Mouse (Mus musculus): ENCODE data around the gene Epc2. TPM values are rescaled to one million over a fixed set of nuclear protein-coding genes. Genes with fewer than 3 reads are reported as not detected.
A peak's percentile ranks its signal among the peaks of the same experiment; 100 is the strongest.

The Epc2 gene
- total and polyA plus RNA-seq, 3 experiments, result 5.9 to 19.3 (median 17.6) TPM

GRCm38 (mm10) chr2:49516011-49516410 lies 64.7 kb downstream of the Epc2 start:
- peak; percentile 33 to 47 for DNase-seq
- Histone ChIP-seq H3K4me3 (no peak overlapping the region), H3K79me2 (replicated peaks; ENCODE audit: control insufficient read depth, insufficient read depth, low read length) (0 out of 2 replicates have a peak, but pooled peaks cover 2% of the 10 kb centered on the region), H3K27ac (no peak overlapping the region), H3K9ac (ENCODE audit: low read depth, low read length) (no peak overlapping the region), H3K4me1 (ENCODE audit: control insufficient read depth, insufficient read depth, low read length) (peaks cover 9% of the 10 kb centered on the region), H3K27me3 (ENCODE audit: control insufficient read depth, insufficient read depth, low read length) (no peaks in the 10 kb centered on the region), H3K36me3 (ENCODE audit: control insufficient read depth, insufficient read depth, low read length) (peaks cover 9% of the 10 kb centered on the region)
- intact Hi-C loops (cut with DNase I), result no loop called here
- 40% methylated on average over 2 of the region's 2 CpGs for WGBS
- TF ChIP-seq CTCF (IDR thresholded peaks at IDR 0.05) (no peak), EP300 (IDR thresholded peaks at IDR 0.05; ENCODE audit: insufficient read depth, low read depth, low read length) (no peak)

- Histone ChIP-seq H3K4me3 (no peak overlapping the region), H3K9ac (ENCODE audit: low read depth, low read length) (no peak overlapping the region), H3K27ac (no peak overlapping the region), H3K36me3 (ENCODE audit: control insufficient read depth, insufficient read depth, low read length) (peaks cover 3% of the 10 kb centered on the region), H3K79me2 (replicated peaks; ENCODE audit: control insufficient read depth, insufficient read depth, low read length) (0 out of 2 replicates have a peak, but pooled peaks cover 1% of the 10 kb centered on the region), H3K27me3 (ENCODE audit: control insufficient read depth, insufficient read depth, low read length) (no peaks in the 10 kb centered on the region), H3K4me1 (ENCODE audit: control insufficient read depth, insufficient read depth, low read length) (peaks cover 5% of the 10 kb centered on the region)
- 70% methylated on average over 2 of the region's 2 CpGs for WGBS
- no peak for DNase-seq
- TF ChIP-seq POLR2A (IDR thresholded peaks at IDR 0.05; ENCODE audit: insufficient read depth, low read depth, low read length) (no peak), EP300 (IDR thresholded peaks at IDR 0.05; ENCODE audit: insufficient read depth, low read depth, low read length) (no peak), CTCF (IDR thresholded peaks at IDR 0.05) (no peak)
- intact Hi-C loops (cut with DNase I), result no loop called here
These were observed 69.1 kb downstream of the Epc2 start for GRCm38 (mm10) chr2:49520409-49520808.

- Histone ChIP-seq H3K9ac (ENCODE audit: low read depth, low read length) (no peak overlapping the region), H3K79me2 (replicated peaks; ENCODE audit: control insufficient read depth, insufficient read depth, low read length) (0 out of 2 replicates have a peak, but pooled peaks cover 1% of the 10 kb centered on the region), H3K27me3 (ENCODE audit: control insufficient read depth, insufficient read depth, low read length) (no peaks in the 10 kb centered on the region), H3K36me3 (ENCODE audit: control insufficient read depth, insufficient read depth, low read length) (no peaks in the 10 kb centered on the region; the same call in none of the 2 replicates), H3K4me3 (no peak overlapping the region), H3K4me1 (ENCODE audit: control insufficient read depth, insufficient read depth, low read length) (peaks cover 2% of the 10 kb centered on the region; the same call in 1 of the 2 replicates), H3K27ac (no peak overlapping the region)
- TF ChIP-seq CTCF (IDR thresholded peaks at IDR 0.05) (no peak), EP300 (IDR thresholded peaks at IDR 0.05; ENCODE audit: insufficient read depth, low read depth, low read length) (no peak), POLR2A (IDR thresholded peaks at IDR 0.05; ENCODE audit: insufficient read depth, low read depth, low read length) (no peak)
- WGBS, result 84% methylated on average over 1 of the region's 1 CpGs
- no peak for DNase-seq
- intact Hi-C loops (cut with DNase I), result no loop called here
These were observed 69.7 kb downstream of the Epc2 start for GRCm38 (mm10) chr2:49520989-49521388.

- 89% methylated on average over 2 of the region's 2 CpGs for WGBS
- Histone ChIP-seq H3K79me2 (replicated peaks; ENCODE audit: control insufficient read depth, insufficient read depth, low read length) (0 out of 2 replicates have a peak, but pooled peaks cover 1% of the 10 kb centered on the region), H3K36me3 (ENCODE audit: control insufficient read depth, insufficient read depth, low read length) (no peaks in the 10 kb centered on the region; the same call in 1 of the 2 replicates), H3K4me1 (ENCODE audit: control insufficient read depth, insufficient read depth, low read length) (no peaks in the 10 kb centered on the region; the same call in 1 of the 2 replicates), H3K4me3 (no peak overlapping the region), H3K27ac (no peak overlapping the region), H3K27me3 (ENCODE audit: control insufficient read depth, insufficient read depth, low read length) (no peaks in the 10 kb centered on the region), H3K9ac (ENCODE audit: low read depth, low read length) (no peak overlapping the region)
- TF ChIP-seq POLR2A (IDR thresholded peaks at IDR 0.05; ENCODE audit: insufficient read depth, low read depth, low read length) (no peak), EP300 (IDR thresholded peaks at IDR 0.05; ENCODE audit: insufficient read depth, low read depth, low read length) (no peak), CTCF (IDR thresholded peaks at IDR 0.05) (no peak)
- intact Hi-C loops (cut with DNase I), result no loop called here
- DNase-seq, result no peak
These were observed 70.3 kb downstream of the Epc2 start for GRCm38 (mm10) chr2:49521564-49521963.

DNA sequence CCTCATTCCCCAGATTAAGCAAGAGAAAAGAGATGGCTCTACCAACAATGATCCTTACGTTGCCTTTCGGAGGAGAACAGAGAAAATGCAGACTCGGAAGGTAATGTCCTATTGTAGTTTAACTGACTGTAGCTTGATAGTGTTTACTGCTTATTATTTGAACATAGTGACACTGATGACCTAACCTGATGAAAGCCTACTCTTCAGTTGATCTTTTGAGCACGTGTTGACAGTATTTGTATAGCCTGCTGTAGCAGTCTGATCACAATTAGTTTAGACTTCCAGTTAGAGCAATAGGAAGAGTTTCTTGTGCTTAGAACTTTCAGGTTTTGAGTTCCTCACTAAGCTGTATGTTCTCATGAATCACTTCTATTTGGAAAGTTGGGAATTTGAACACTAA lies 71.3 kb downstream of the Epc2 start:
- 0 out of 2 replicates have a peak, but pooled peaks cover 1% of the 10 kb centered on the region for H3K79me2 ChIP-seq (replicated peaks; ENCODE audit: control insufficient read depth, insufficient read depth, low read length)
- intact Hi-C loops (cut with DNase I), result no loop called here
- no peak overlapping the region for H3K9ac ChIP-seq (ENCODE audit: low read depth, low read length)
- TF ChIP-seq POLR2A (IDR thresholded peaks at IDR 0.05; ENCODE audit: insufficient read depth, low read depth, low read length) (no peak), EP300 (IDR thresholded peaks at IDR 0.05; ENCODE audit: insufficient read depth, low read depth, low read length) (no peak)
- no peak for DNase-seq
- no peaks in the 10 kb centered on the region for H3K27me3 ChIP-seq (ENCODE audit: control insufficient read depth, insufficient read depth, low read length)
- no peak overlapping the region for H3K27ac ChIP-seq
- H3K36me3 ChIP-seq (ENCODE audit: control insufficient read depth, insufficient read depth, low read length), result no peaks in the 10 kb centered on the region; the same call in 1 of the 2 replicates
- no peak overlapping the region for H3K4me3 ChIP-seq
- 91% methylated on average over 4 of the region's 4 CpGs for WGBS
- H3K4me1 ChIP-seq (ENCODE audit: control insufficient read depth, insufficient read depth, low read length), result no peaks in the 10 kb centered on the region

DNA sequence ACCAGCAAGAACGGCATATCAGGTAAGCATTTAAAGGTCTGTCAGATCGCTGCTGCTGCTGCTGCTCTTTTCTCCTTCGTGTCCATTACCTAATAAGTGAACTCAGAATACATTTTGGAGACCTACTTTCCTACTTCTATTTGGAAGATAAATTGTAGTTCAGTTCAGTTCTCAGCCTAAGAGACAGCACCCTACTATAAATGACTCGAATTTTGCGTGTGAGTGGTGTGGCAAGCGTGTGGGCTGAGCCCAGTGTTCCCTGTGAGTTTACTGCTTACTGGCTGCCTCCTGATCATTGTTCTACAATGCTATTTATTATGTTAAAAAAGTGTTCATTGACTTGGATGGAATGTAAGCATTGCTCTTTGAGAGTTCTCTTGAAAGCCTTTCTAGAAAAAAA lies 85.9 kb downstream of the Epc2 start:
- no peaks in the 10 kb centered on the region for H3K79me2 ChIP-seq (replicated peaks; ENCODE audit: control insufficient read depth, insufficient read depth, low read length)
- H3K9ac ChIP-seq (ENCODE audit: low read depth, low read length), result no peak overlapping the region
- H3K27me3 ChIP-seq (ENCODE audit: control insufficient read depth, insufficient read depth, low read length), result no peaks in the 10 kb centered on the region
- no peak overlapping the region for H3K27ac ChIP-seq
- H3K36me3 ChIP-seq (ENCODE audit: control insufficient read depth, insufficient read depth, low read length), result no peaks in the 10 kb centered on the region; the same call in 1 of the 2 replicates
- intact Hi-C loops (cut with DNase I), result no loop called here
- 95% methylated on average over 6 of the region's 6 CpGs for WGBS
- H3K4me3 ChIP-seq, result no peak overlapping the region
- H3K4me1 ChIP-seq (ENCODE audit: control insufficient read depth, insufficient read depth, low read length), result no peaks in the 10 kb centered on the region
- TF ChIP-seq POLR2A (IDR thresholded peaks at IDR 0.05; ENCODE audit: insufficient read depth, low read depth, low read length), result no peak
- no peak for TF ChIP-seq CTCF (IDR thresholded peaks at IDR 0.05)
- TF ChIP-seq EP300 (IDR thresholded peaks at IDR 0.05; ENCODE audit: insufficient read depth, low read depth, low read length), result no peak
- no peak for DNase-seq
